Mouse (Mus musculus): ENCODE data around the gene Nsd1.
"Not testable (repeated sequence)": the region's sequence is repeated elsewhere in the genome, so short reads cannot be mapped to it uniquely, and the experiment has no call there.

Gene Nsd1

DNA sequence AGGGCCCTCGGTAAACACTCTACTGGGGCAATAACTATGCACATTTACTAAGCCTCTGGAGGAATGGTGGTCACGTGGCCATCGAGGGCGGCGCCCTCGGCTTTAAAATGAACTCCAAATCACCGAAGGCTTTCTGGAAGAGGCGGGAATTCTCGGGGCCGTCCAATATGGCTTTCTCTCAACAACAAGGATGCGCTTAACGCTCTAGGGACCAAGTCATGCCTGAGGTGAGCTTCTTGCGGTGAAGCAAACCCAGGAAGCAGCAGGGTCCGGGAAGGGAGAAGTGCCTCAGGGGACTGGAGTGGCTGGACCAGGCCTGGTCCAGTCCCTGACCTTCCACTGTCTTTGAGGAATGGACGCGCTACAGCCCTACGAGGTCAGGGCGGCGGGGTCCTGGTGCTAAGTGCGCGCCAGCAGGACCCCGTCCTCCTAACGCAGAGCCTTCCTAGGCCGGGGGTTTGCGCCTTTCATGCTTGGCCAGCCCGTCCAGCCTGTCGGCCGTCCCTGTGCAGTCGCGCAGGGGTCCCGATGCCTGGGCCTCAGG lies at the start of gene Nsd1:
Gene Nsd1 (plus strand): TSS at position 134 of the 544 bp plus-strand sequence.
- DNase-seq (ENCODE audit: low spot score in 2 of 2), result no peak

GRCm38 (mm10) chr13:55162365-55162764 lies 47.2 kb upstream of the Nsd1 start:
- no peak for DNase-seq (ENCODE audit: low spot score in 2 of 2)

GRCm38 (mm10) chr13:55163553-55163952 lies 46.0 kb upstream of the Nsd1 start:
- no peak for DNase-seq (ENCODE audit: low spot score in 2 of 2)

DNA sequence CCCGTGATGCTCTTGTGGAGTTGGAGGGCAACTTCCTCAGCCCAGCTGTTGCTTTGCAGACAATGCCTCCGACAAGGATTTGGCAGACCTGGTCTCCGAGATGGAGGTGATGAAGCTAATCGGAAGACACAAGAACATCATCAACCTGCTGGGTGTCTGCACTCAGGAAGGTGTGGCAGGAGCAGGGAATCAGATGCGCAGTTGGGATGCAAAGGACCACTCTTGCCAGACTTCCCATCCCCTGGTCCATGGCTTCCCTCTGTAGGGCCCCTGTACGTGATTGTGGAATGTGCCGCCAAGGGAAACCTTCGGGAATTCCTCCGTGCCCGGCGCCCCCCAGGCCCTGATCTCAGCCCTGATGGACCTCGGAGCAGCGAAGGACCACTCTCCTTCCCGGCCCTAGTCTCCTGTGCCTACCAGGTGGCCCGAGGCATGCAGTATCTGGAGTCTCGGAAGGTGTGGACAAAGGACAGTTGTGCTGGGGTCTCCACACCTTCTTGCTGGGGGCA lies 43.7 kb upstream of the Nsd1 start:
- no peak for DNase-seq (ENCODE audit: low spot score in 2 of 2)

DNA sequence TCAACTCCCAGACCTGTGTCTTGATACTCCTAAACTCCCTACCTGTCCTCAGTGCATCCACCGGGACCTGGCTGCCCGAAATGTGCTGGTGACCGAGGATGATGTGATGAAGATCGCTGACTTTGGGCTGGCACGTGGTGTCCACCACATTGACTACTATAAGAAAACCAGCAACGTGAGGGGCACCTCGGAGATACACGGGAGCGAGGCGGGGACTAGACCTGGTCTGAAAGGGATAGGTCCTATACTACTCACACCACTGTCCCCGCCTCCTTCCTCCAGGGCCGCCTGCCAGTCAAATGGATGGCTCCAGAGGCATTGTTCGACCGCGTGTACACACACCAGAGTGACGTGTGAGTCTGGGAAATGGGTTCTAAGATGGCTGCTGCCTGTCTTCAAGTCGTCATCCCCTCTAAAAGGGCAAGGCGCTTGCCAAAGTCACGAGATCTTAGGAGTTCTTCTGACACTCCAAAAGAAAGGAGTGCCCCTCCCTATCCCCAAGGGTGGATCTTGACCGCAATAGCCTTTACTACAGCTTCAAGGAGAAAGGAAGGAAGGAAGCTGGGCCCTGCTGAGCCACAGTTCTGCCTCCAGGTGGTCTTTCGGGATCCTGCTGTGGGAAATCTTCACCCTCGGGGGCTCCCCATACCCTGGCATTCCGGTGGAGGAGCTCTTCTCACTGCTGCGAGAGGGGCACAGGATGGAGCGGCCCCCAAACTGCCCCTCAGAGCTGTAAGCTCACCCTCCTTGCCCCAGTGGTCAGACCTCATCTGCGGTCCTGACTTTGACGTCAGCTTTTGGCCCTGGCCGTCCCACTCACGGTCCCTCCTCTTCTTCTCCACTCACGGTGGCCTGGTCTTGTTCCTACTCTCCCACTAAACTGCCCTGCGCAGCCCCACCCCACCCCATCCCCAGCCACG lies 42.5 kb upstream of the Nsd1 start:
- DNase-seq (ENCODE audit: low spot score in 2 of 2), result no peak

- no peak for DNase-seq (ENCODE audit: low spot score in 2 of 2)
Observed at GRCm38 (mm10) chr13:55167798-55168197, 41.8 kb upstream of the Nsd1 start.

DNA sequence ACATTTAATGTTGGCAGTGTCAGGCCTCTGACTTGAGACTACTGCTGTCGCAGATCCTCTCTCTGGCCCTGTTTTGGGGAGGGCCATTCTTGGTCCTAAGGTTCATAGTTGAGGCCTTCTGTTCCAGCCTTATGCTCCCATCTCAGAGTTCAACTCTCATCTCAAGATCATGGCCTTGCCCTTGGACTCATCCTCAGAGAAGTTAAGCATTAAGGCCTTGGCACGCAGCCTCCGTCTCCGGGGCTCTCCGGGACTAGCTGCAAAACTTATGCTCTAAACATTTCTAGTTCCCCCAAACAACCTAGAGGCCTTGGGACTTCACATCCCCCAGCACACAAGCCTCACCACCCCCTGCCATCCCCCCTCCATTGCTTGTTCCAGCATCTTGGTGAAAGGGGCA lies 41.3 kb upstream of the Nsd1 start:
- no peak for DNase-seq (ENCODE audit: low spot score in 2 of 2)

- peak in 1 of 2 experiments; percentile 27 for DNase-seq (ENCODE audit: low spot score in 2 of 2)
Observed at GRCm38 (mm10) chr13:55168958-55169369, 40.6 kb upstream of the Nsd1 start.

GRCm38 (mm10) chr13:55171517-55172335 lies 37.9 kb upstream of the Nsd1 start:
- DNase-seq (ENCODE audit: low spot score in 2 of 2), result no peak

GRCm38 (mm10) chr13:55172336-55172770 lies 37.2 kb upstream of the Nsd1 start:
- DNase-seq (ENCODE audit: low spot score in 2 of 2), result no peak

GRCm38 (mm10) chr13:55174347-55174746 lies 35.2 kb upstream of the Nsd1 start:
- DNase-seq (ENCODE audit: low spot score in 2 of 2), result no peak

DNA sequence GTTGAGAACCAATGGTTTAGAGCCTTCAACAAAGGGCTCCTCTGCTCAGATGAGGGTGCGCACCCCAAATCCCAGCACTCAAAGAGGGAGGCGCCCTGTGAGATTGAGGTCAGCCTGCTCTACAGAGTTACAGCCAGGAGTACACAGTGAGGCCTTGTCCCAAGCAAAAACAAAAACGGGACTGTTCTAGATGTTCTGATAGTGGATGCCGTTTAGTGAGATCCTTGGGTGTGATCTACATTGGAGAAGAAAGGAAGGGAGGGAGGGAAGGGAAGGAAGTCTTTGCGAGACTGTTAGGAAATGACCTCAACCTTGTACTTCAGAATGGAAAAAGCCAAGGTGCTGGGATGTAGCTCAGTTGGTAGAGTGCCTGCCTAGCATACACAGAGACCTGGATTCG lies 33.3 kb upstream of the Nsd1 start:
- DNase-seq (ENCODE audit: low spot score in 2 of 2), result no peak

DNA sequence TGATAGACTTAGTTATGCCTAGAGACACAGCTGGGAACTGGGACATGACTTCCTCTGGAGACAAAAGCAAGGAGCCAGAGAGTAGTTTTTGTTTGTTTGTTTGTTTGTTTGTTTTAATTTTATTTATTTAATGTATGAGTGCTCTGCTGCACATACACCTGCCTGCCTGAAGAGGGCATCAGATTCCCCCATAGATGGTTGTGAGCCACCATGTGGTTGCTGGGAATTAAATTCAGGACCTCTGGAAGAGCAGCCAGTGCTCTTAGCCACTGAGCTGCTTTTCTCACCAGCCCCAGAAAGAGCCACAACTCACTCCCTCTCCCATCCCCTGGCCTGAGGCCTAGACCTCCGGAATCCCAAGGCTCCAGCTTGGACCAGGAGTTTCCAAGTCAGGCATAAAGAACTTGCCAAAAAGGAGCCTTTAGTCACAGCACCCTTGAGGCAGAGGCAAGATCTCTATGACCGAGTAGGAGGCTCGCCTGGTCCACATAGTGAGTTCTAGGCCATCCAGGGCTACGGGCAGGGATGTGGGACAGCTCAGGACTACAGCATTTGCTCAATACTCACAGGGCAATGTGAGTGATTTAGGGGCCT lies 31.6 kb upstream of the Nsd1 start:
- DNase-seq (ENCODE audit: low spot score in 2 of 2), result no peak

- peak; percentile 56 to 65 for DNase-seq (ENCODE audit: low spot score in 2 of 2)
Observed at GRCm38 (mm10) chr13:55178556-55178955, 31.0 kb upstream of the Nsd1 start.

- no peak for DNase-seq (ENCODE audit: low spot score in 2 of 2)
Observed at GRCm38 (mm10) chr13:55179591-55179990, 30.0 kb upstream of the Nsd1 start.

DNA sequence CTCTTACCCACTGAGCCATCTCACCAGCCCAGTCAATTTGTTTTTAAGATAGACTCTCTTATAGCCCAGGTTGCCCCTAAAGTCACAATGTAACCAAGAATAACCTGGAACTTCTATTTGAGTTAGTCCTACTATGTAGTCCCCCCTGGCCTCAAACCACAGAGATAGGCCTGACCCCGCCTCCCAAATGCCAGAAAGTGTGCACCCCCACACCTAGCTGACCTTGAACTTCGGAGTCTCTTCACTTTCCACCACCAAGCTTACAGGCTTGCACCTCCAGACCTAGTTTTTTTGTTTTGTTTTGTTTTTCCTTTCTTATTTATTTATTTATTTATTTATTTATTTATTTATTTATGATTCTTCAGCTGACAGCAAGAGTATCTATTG lies 27.8 kb upstream of the Nsd1 start:
- no peak for DNase-seq (ENCODE audit: low spot score in 2 of 2)

GRCm38 (mm10) chr13:55182173-55182894 lies 27.2 kb upstream of the Nsd1 start:
- peak; percentile 38 to 53 for DNase-seq (ENCODE audit: low spot score in 2 of 2)

DNA sequence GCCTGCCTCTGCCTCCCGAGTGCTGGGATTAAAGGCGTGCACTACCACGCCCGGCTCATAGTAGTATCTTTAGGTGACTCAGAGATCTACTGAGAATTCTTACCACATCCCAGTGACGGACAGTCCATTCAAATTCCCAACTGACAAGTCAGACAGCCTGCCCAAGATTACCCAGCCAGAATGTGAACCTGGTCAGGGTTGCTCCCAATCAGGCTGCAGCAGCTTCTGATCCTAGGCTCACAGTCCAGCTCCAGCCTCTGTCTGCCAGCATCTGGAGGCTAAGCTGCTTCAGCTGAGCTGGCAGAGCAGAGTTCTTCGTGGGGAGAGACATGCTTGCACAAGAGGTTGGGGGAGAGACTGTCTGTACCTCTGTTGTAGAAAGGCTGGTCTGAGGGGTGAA lies 26.2 kb upstream of the Nsd1 start:
- DNase-seq (ENCODE audit: low spot score in 2 of 2), result no peak

- not testable (repeated sequence) for DNase-seq (ENCODE audit: low spot score in 2 of 2)
Observed at GRCm38 (mm10) chr13:55187062-55187461, 22.5 kb upstream of the Nsd1 start.

DNA sequence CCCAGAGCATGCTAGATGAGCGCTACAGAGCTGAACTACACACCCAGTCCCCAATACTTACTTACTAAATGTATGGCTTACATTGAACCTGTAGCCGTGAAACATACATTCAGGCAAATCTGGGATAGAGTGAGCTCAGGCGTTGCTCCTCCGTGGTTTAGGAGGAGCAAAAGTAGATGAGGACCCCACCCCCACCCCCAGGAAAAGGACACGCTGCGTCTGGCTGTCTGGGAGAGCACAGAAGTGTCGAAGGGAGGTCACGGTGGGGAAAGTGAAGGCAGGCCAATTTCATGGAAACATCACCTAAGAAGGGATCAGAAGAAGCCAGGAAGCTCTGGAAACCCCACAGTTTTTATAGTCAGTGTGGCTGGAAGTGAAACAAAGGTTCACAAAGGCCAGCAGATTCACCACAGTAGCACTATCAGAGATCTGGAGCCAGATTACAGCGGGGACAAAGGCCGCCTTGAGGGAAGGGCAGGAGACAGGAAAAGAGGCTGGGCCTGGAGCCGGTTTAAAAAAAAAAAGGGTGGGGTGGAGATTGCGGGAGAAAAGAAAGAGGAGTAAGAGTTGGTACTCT lies 20.0 kb upstream of the Nsd1 start:
- no peak for DNase-seq (ENCODE audit: low spot score in 2 of 2)

Measured in right cerebral cortex, postnatal 36 days (tissue).